Mouse (Mus musculus): Measurements from ENCODE around the gene Cox11.

Gene Cox11

GRCm38 (mm10) chr11:90637440-90638311, at the start of gene Cox11, which contains the start of gene Stxbp4:
Gene Cox11 (plus strand): TSS chr11:90638173.
Gene Stxbp4 (minus strand): TSS chr11:90638084.
- DNase-seq (ENCODE audit: low spot score), result peak; percentile 94

GRCm38 (mm10) chr11:90590996-90591395, 47.0 kb upstream of the Cox11 start:
- no peak for DNase-seq (ENCODE audit: low spot score)

- DNase-seq (ENCODE audit: low spot score), result no peak
Observed at GRCm38 (mm10) chr11:90595826-90596225, 42.1 kb upstream of the Cox11 start.

GRCm38 (mm10) chr11:90603066-90603465, 34.9 kb upstream of the Cox11 start:
- DNase-seq (ENCODE audit: low spot score), result no peak

GRCm38 (mm10) chr11:90612118-90612517, 25.9 kb upstream of the Cox11 start:
- DNase-seq (ENCODE audit: low spot score), result no peak

- no peak for DNase-seq (ENCODE audit: low spot score)
Observed at GRCm38 (mm10) chr11:90614743-90615142, 23.2 kb upstream of the Cox11 start.

GRCm38 (mm10) chr11:90616431-90616830, 21.5 kb upstream of the Cox11 start:
- DNase-seq (ENCODE audit: low spot score), result no peak

- no peak for DNase-seq (ENCODE audit: low spot score)
Observed at GRCm38 (mm10) chr11:90622044-90622443, 15.9 kb upstream of the Cox11 start.

GRCm38 (mm10) chr11:90622500-90622899, 15.5 kb upstream of the Cox11 start:
- no peak for DNase-seq (ENCODE audit: low spot score)

GRCm38 (mm10) chr11:90623477-90623876, 14.5 kb upstream of the Cox11 start:
- DNase-seq (ENCODE audit: low spot score), result no peak

- DNase-seq (ENCODE audit: low spot score), result no peak
Observed at GRCm38 (mm10) chr11:90625174-90625573, 12.8 kb upstream of the Cox11 start.

GRCm38 (mm10) chr11:90627751-90628150, 10.2 kb upstream of the Cox11 start:
- no peak for DNase-seq (ENCODE audit: low spot score)

GRCm38 (mm10) chr11:90632480-90632879, 5.5 kb upstream of the Cox11 start:
- no peak for DNase-seq (ENCODE audit: low spot score)

GRCm38 (mm10) chr11:90634661-90635060, 3.3 kb upstream of the Cox11 start:
- no peak for DNase-seq (ENCODE audit: low spot score)

- no peak for DNase-seq (ENCODE audit: low spot score)
Observed at GRCm38 (mm10) chr11:90638312-90638830, 398 bp downstream of the Cox11 start.

GRCm38 (mm10) chr11:90649777-90650176, 11.8 kb downstream of the Cox11 start:
- DNase-seq (ENCODE audit: low spot score), result no peak

- DNase-seq (ENCODE audit: low spot score), result no peak
Observed at GRCm38 (mm10) chr11:90650231-90650885, 12.4 kb downstream of the Cox11 start.

- no peak for DNase-seq (ENCODE audit: low spot score)
Observed at GRCm38 (mm10) chr11:90652603-90653002, 14.6 kb downstream of the Cox11 start.

- DNase-seq (ENCODE audit: low spot score), result peak; percentile 26
Observed at GRCm38 (mm10) chr11:90657527-90657926, 19.6 kb downstream of the Cox11 start.

- DNase-seq (ENCODE audit: low spot score), result no peak
Observed at GRCm38 (mm10) chr11:90660662-90661061, 22.7 kb downstream of the Cox11 start.

- peak; percentile 29 for DNase-seq (ENCODE audit: low spot score)
Observed at GRCm38 (mm10) chr11:90663052-90663451, 25.1 kb downstream of the Cox11 start.

GRCm38 (mm10) chr11:90663618-90664297, 25.8 kb downstream of the Cox11 start:
- peak; percentile 29 for DNase-seq (ENCODE audit: low spot score)
